8 mouse cellular contexts compared by ENCODE assay signal in the genomic region with DNA sequence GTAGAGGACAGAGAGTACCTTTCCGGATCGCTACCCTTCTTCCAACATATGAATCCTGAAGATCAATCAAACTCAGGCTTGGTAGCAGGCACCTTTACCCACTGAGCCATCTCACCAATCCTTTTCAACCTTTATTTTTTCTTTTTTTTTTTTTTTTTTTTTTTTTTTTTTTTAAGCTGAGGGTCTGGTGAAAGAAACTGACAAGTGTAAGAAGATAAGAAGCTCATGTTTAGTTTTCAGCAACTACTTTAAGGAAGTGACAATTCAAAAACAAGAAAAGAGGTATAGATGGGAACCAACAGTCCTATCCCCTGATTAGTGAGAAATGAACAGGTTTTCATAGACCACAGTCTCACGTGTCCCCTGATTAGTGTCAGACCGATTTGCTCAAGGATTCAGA. TPM values are rescaled to one million over a fixed set of nuclear protein-coding genes. Genes with fewer than 3 reads are reported as not detected.
DNase-seq lines count a peak whose midpoint lies in the region; ATAC-seq and TF ChIP-seq lines count a peak whose summit lies in the region.

No protein-coding gene starts in this region.

- 0 out of 2 replicates have a peak, but pooled peaks cover 3% of the 10 kb centered on the region for H3K4me1 ChIP-seq in heart, postnatal 0 days (ENCODE audit: control insufficient read depth, insufficient read depth)
- H3K4me1 ChIP-seq in bone marrow macrophage, adult 2 months (ENCODE audit: control insufficient read depth, insufficient read depth, low read length): no peaks in the 10 kb centered on the region
- peaks cover 6% of the 10 kb centered on the region; the same call in 1 of the 2 replicates for H3K4me1 ChIP-seq in hindbrain, embryonic 15.5 days (replicated peaks)
- no peaks in the 10 kb centered on the region for H3K4me1 ChIP-seq in midbrain, embryonic 13.5 days (replicated peaks)

- H3K27ac ChIP-seq in heart, postnatal 0 days (ENCODE audit: low read depth): no peak overlapping the region
- H3K27ac ChIP-seq in bone marrow macrophage, adult 2 months (ENCODE audit: insufficient read depth, low read depth, low read length): no peak overlapping the region
- H3K27ac ChIP-seq in hindbrain, embryonic 15.5 days (replicated peaks): no peak overlapping the region
- H3K27ac ChIP-seq in midbrain, embryonic 13.5 days: no peak overlapping the region

- peaks cover 39% of the 10 kb centered on the region for H3K9me3 ChIP-seq in heart, postnatal 0 days (replicated peaks; ENCODE audit: control insufficient read depth, low read length)
- H3K9me3 ChIP-seq in hindbrain, embryonic 15.5 days: peaks cover 46% of the 10 kb centered on the region
- H3K9me3 ChIP-seq in midbrain, embryonic 13.5 days: peaks cover 38% of the 10 kb centered on the region

- ATAC-seq in heart, postnatal 0 days (ENCODE audit: insufficient read depth, low read depth): no peak
- no peak for ATAC-seq in hindbrain, embryonic 15.5 days (ENCODE audit: low FRiP score, low read depth)
- no peak for ATAC-seq in midbrain, embryonic 13.5 days

- H3K4me3 ChIP-seq in heart, postnatal 0 days (ENCODE audit: low read depth, low read length): peak overlapping the region; percentile 70
- peak overlapping the region; percentile 78 for H3K4me3 ChIP-seq in bone marrow macrophage, adult 2 months (ENCODE audit: insufficient read depth, low read length)
- peak overlapping the region; percentile 49 for H3K4me3 ChIP-seq in hindbrain, embryonic 15.5 days
- H3K4me3 ChIP-seq in midbrain, embryonic 13.5 days (replicated peaks): peak overlapping the region; percentile 50

- no peak for TF ChIP-seq EP300 in heart, postnatal 0 days (IDR thresholded peaks at IDR 0.05; ENCODE audit: low read depth)

- H3K27me3 ChIP-seq in heart, postnatal 0 days (ENCODE audit: control insufficient read depth, insufficient read depth, low read length): no peaks in the 10 kb centered on the region
- no peaks in the 10 kb centered on the region for H3K27me3 ChIP-seq in hindbrain, embryonic 15.5 days
- 0 out of 2 replicates have a peak, but pooled peaks cover 2% of the 10 kb centered on the region for H3K27me3 ChIP-seq in midbrain, embryonic 13.5 days

- no peak overlapping the region for H3K9ac ChIP-seq in heart, postnatal 0 days (replicated peaks; ENCODE audit: low read depth, low read length)
- no peak overlapping the region for H3K9ac ChIP-seq in hindbrain, embryonic 15.5 days
- no peak overlapping the region for H3K9ac ChIP-seq in midbrain, embryonic 13.5 days (replicated peaks)

- peak overlapping the region; percentile 71 for H3K4me2 ChIP-seq in heart, postnatal 0 days (ENCODE audit: low read depth, low read length)
- peak overlapping the region; percentile 59 for H3K4me2 ChIP-seq in hindbrain, embryonic 15.5 days
- peak overlapping the region; percentile 57 for H3K4me2 ChIP-seq in midbrain, embryonic 13.5 days (replicated peaks)

- TF ChIP-seq CTCF in heart, postnatal 0 days (IDR thresholded peaks at IDR 0.05; ENCODE audit: low read depth): no peak
- TF ChIP-seq CTCF in bone marrow macrophage, adult 2 months (IDR thresholded peaks at IDR 0.05; ENCODE audit: low read depth, low read length): no peak

- WGBS in heart, postnatal 0 days: 94% methylated on average over 4 of the region's 4 CpGs
- WGBS in hindbrain, embryonic 15.5 days: 99% methylated on average over 4 of the region's 4 CpGs
- 95% methylated on average over 4 of the region's 4 CpGs for WGBS in midbrain, embryonic 13.5 days

- TF ChIP-seq POLR2A in bone marrow macrophage, adult 2 months (IDR thresholded peaks at IDR 0.05; ENCODE audit: borderline replicate concordance, low read depth, low read length): no peak

- no peak for DNase-seq in heart, postnatal 0 days (ENCODE audit: low spot score)
- no peak for DNase-seq in heart, postnatal 25 days (ENCODE audit: low spot score)
- DNase-seq in frontal cortex, postnatal 36 days (ENCODE audit: low spot score in 2 of 2): no peak
- no peak for DNase-seq in left cerebral cortex, postnatal 25 days (ENCODE audit: low spot score in 2 of 2)
- DNase-seq in yolk sac, embryonic 10.5 days (ENCODE audit: low spot score): no peak

- peaks cover 44% of the 10 kb centered on the region for H3K36me3 ChIP-seq in heart, postnatal 0 days (replicated peaks; ENCODE audit: control insufficient read depth, insufficient read depth, low read length)
- peaks cover 46% of the 10 kb centered on the region for H3K36me3 ChIP-seq in hindbrain, embryonic 15.5 days
- peaks cover 46% of the 10 kb centered on the region for H3K36me3 ChIP-seq in midbrain, embryonic 13.5 days

- intact Hi-C loops in heart, postnatal 25 days (cut with DNase I): loop anchor here (2.0 to 5.0 kb wide), 2 partner anchors 17 to 47 kb away; a partner anchor contains a TSS
- intact Hi-C loops in left cerebral cortex, postnatal 25 days (cut with DNase I): no loop called here

RNA-seq across cellular contexts. Expression of a gene that starts 1.2 kb away (rescaled TPM):
- 14.8 and 20.5 TPM in 2 replicates for total RNA-seq in heart, postnatal 0 days (2014; rRNA removed; ENCODE audit: low replicate concordance)
- polyA plus RNA-seq in heart, postnatal 0 days (2015; fragmentation: Nextera tagmentation; extraction: Ambion mirVana): 15.3 and 15.9 TPM in 2 replicates
- total RNA-seq in heart, postnatal 25 days (2021): 10 to 100 TPM; 14.1 to 16.3 TPM
- 19.9 and 20.4 TPM in 2 replicates for polyA plus RNA-seq in bone marrow macrophage, adult 2 months (2012; ENCODE audit: insufficient read depth, insufficient read length, missing spikeins)
- 26.2 and 27.6 TPM in 2 replicates for polyA plus RNA-seq in hindbrain, embryonic 15.5 days (2015; fragmentation: Nextera tagmentation; extraction: Ambion mirVana)
- 31.8 and 31.9 TPM in 2 replicates for polyA plus RNA-seq in midbrain, embryonic 13.5 days (2015; fragmentation: Nextera tagmentation; extraction: Ambion mirVana)
- total RNA-seq in left cerebral cortex, postnatal 25 days (2021): 10 to 100 TPM; 10.1 to 10.7 TPM

RNA-seq across cellular contexts. Expression of a gene that starts 17.1 kb away (rescaled TPM):
- total RNA-seq in heart, postnatal 0 days (2014; rRNA removed; ENCODE audit: low replicate concordance): 3.1 and 12.2 TPM in 2 replicates
- polyA plus RNA-seq in heart, postnatal 0 days (2015; fragmentation: Nextera tagmentation; extraction: Ambion mirVana): 6.2 and 7.0 TPM in 2 replicates
- 1 to 10 TPM; 6.6 to 7.1 TPM for total RNA-seq in heart, postnatal 25 days (2021)
- 9.8 and 10.1 TPM in 2 replicates for polyA plus RNA-seq in bone marrow macrophage, adult 2 months (2012; ENCODE audit: insufficient read depth, insufficient read length, missing spikeins)
- polyA plus RNA-seq in hindbrain, embryonic 15.5 days (2015; fragmentation: Nextera tagmentation; extraction: Ambion mirVana): 28.3 and 30.0 TPM in 2 replicates
- 33.9 and 36.3 TPM in 2 replicates for polyA plus RNA-seq in midbrain, embryonic 13.5 days (2015; fragmentation: Nextera tagmentation; extraction: Ambion mirVana)
- total RNA-seq in left cerebral cortex, postnatal 25 days (2021): 10 to 100 TPM; 22.5 to 23.9 TPM

RNA-seq across cellular contexts. Expression of a gene that starts 32.3 kb away (rescaled TPM):
- total RNA-seq in heart, postnatal 0 days (2014; rRNA removed; ENCODE audit: low replicate concordance): 1.5 and 6.3 TPM in 2 replicates
- polyA plus RNA-seq in heart, postnatal 0 days (2015; fragmentation: Nextera tagmentation; extraction: Ambion mirVana): 2.1 and 2.6 TPM in 2 replicates
- total RNA-seq in heart, postnatal 25 days (2021): under 1 TPM; 0.48 to 0.91 TPM
- 0.32 and 0.44 TPM in 2 replicates for polyA plus RNA-seq in bone marrow macrophage, adult 2 months (2012; ENCODE audit: insufficient read depth, insufficient read length, missing spikeins)
- polyA plus RNA-seq in hindbrain, embryonic 15.5 days (2015; fragmentation: Nextera tagmentation; extraction: Ambion mirVana): 28.2 and 33.1 TPM in 2 replicates
- polyA plus RNA-seq in midbrain, embryonic 13.5 days (2015; fragmentation: Nextera tagmentation; extraction: Ambion mirVana): 20.8 and 21.4 TPM in 2 replicates
- 10 to 100 TPM; 16.7 to 18.6 TPM for total RNA-seq in left cerebral cortex, postnatal 25 days (2021)

RNA-seq across cellular contexts. Expression of a gene that starts 45.2 kb away (rescaled TPM):
- 2.9 and 6.3 TPM in 2 replicates for total RNA-seq in heart, postnatal 0 days (2014; rRNA removed; ENCODE audit: low replicate concordance)
- 2.3 and 3.0 TPM in 2 replicates for polyA plus RNA-seq in heart, postnatal 0 days (2015; fragmentation: Nextera tagmentation; extraction: Ambion mirVana)
- total RNA-seq in heart, postnatal 25 days (2021): 1 to 10 TPM; 3.2 to 4.0 TPM
- polyA plus RNA-seq in bone marrow macrophage, adult 2 months (2012; ENCODE audit: insufficient read depth, insufficient read length, missing spikeins): 2.8 and 3.4 TPM in 2 replicates
- polyA plus RNA-seq in hindbrain, embryonic 15.5 days (2015; fragmentation: Nextera tagmentation; extraction: Ambion mirVana): 7.5 TPM in 2 replicates
- 7.4 and 7.6 TPM in 2 replicates for polyA plus RNA-seq in midbrain, embryonic 13.5 days (2015; fragmentation: Nextera tagmentation; extraction: Ambion mirVana)
- total RNA-seq in left cerebral cortex, postnatal 25 days (2021): 1 to 10 TPM; 6.9 to 7.4 TPM
